Mouse (Mus musculus) kidney, embryonic 14.5 days (tissue): ENCODE measurements around the gene Man1a2. TPM values are rescaled to one million over a fixed set of nuclear protein-coding genes. Genes with fewer than 3 reads are reported as not detected.

ENCODE experiments used
- ATAC-seq: fragments of 200-750 bp; cut with Nextera tagmentation; 2 replicates; pipeline ENCODE4 v1.8.0; 2017; ENCODE audit warnings: moderate number of reproducible peaks, mild to moderate bottlenecking, moderate TSS enrichment, moderate library complexity; ENCODE audit not compliant: low FRiP score, low TSS enrichment
- H3K27ac ChIP-seq: fragments of 300-500 bp; sonication (generic); 2 replicates; pipeline ENCODE4 v1.5.1; 2014; ENCODE audit warnings: low read depth, mild to moderate bottlenecking, low read length, moderate library complexity, mixed read lengths
- H3K27me3 ChIP-seq: fragments of 300-500 bp; sonication (generic); 2 replicates; pipeline ENCODE4 v1.6.1; 2014; ENCODE audit warnings: mild to moderate bottlenecking, low read length; ENCODE audit not compliant: control insufficient read depth, insufficient read depth
- H3K36me3 ChIP-seq: fragments of 300-500 bp; sonication (generic); 2 replicates; pipeline ENCODE4 v1.6.1; 2014; ENCODE audit warnings: low read length, mixed read lengths; ENCODE audit not compliant: control insufficient read depth, insufficient read depth
- H3K4me1 ChIP-seq: fragments of 300-500 bp; sonication (generic); 2 replicates; pipeline ENCODE4 v1.6.1; 2014; ENCODE audit warnings: low read length, mixed read lengths; ENCODE audit not compliant: control insufficient read depth, insufficient read depth
- H3K4me2 ChIP-seq: fragments of 300-500 bp; sonication (generic); replicated peaks from 2 replicates; pipeline ENCODE4 v1.6.1; 2014; ENCODE audit warnings: low read depth, mild to moderate bottlenecking, low read length
- H3K4me3 ChIP-seq: fragments of 300-500 bp; sonication (generic); 2 replicates; pipeline ENCODE4 v1.5.1; 2014; ENCODE audit warnings: mild to moderate bottlenecking, low read length
- H3K9ac ChIP-seq: fragments of 300-500 bp; sonication (generic); 2 replicates; pipeline ENCODE4 v1.6.1; 2014; ENCODE audit warnings: low read depth, mild to moderate bottlenecking, low read length, moderate library complexity
- H3K9me3 ChIP-seq: fragments of 300-500 bp; sonication (generic); 2 replicates; pipeline ENCODE4 v1.6.1; 2016; ENCODE audit warnings: low read length; ENCODE audit not compliant: control insufficient read depth
- WGBS: fragments of 180-500 bp; shearing (Covaris S2); extraction: QIAGEN DNeasy Blood & Tissue Kit; methylation state at CpG from one replicate; pipeline ENCODE4 v1.1.7; 2014; 5-methylcytosine and 5-hydroxymethylcytosine counted together
- polyA plus RNA-seq: library from polyadenylated mRNA; unstranded; fragments of >200 nt; fragmentation: Nextera tagmentation; extraction: Ambion mirVana; gene quantifications from 2 replicates; pipeline ENCODE4 v1.2.1, GENCODE M21; 2014

The Man1a2 gene
- polyA plus RNA-seq, 1 experiment from 2014 or later = 102 TPM

DNA sequence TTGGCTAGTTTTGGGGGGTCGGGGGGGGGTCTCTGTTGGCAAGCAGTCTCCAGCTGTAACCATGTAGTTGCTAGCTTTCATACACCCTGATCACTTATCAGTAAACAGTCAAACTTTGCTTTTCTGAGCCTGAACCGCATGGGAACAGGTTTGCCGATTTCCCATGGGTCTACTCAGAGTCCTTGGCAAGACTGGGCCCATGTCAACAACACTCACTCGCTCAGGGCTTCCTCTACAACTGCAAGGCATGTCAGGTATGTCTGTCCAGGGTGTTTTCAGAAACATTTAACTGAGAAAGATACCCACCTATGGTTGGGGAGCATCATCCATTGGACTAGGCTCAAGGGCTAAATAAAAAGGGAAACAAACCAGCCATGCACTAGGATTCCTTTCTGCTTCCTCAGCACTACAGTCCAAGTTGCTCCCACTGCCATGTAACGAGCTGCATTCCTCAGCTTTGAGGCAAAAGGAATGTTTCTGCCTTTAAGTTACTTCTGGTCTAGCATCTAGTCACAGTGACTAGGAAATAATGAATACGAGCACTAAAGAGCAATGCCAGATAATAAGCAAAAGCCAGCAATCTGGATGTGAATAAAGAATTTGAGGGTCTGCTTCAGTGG, 6.2 kb downstream of the Man1a2 start:
- H3K4me1 ChIP-seq = peaks cover 12% of the 10 kb centered on the region
- WGBS = 83% methylated on average over 6 of the region's 6 CpGs
- H3K4me2 ChIP-seq = no peak overlapping the region
- H3K36me3 ChIP-seq = no peaks in the 10 kb centered on the region
- no peak overlapping the region for H3K27ac ChIP-seq
- H3K27me3 ChIP-seq = no peaks in the 10 kb centered on the region
- H3K9me3 ChIP-seq = peaks cover 2% of the 10 kb centered on the region; the same call in 1 of the 2 replicates
- no peak overlapping the region for H3K4me3 ChIP-seq
- no peak overlapping the region for H3K9ac ChIP-seq
- ATAC-seq = no peak

DNA sequence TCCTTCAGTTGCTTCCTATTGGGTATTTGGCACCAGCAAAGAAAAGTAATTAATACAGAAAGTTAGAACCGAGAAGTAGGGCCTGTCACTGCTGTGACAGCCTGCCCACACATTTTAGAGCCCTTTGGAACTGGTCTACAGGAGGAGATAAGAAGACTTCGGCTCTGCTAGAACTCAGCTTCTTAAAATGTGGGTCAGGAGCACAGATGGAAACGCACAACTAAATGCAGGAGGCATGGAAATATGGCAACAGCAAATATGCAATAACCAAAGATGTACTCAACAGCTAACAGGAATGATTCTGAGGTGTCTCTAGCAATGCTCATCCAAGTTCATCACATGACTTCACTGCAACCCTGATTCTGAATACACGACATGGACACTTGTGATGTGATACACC, 10.2 kb downstream of the Man1a2 start:
- Histone ChIP-seq H3K27ac (no peak overlapping the region), H3K4me1 (0 out of 2 replicates have a peak, but pooled peaks cover under 1% of the 10 kb centered on the region), H3K9me3 (peaks cover 2% of the 10 kb centered on the region; the same call in 1 of the 2 replicates), H3K27me3 (no peaks in the 10 kb centered on the region), H3K36me3 (no peaks in the 10 kb centered on the region), H3K4me3 (no peak overlapping the region), H3K9ac (no peak overlapping the region), H3K4me2 (no peak overlapping the region)
- ATAC-seq = no peak
- WGBS = 89% methylated on average over 4 of the region's 4 CpGs

DNA sequence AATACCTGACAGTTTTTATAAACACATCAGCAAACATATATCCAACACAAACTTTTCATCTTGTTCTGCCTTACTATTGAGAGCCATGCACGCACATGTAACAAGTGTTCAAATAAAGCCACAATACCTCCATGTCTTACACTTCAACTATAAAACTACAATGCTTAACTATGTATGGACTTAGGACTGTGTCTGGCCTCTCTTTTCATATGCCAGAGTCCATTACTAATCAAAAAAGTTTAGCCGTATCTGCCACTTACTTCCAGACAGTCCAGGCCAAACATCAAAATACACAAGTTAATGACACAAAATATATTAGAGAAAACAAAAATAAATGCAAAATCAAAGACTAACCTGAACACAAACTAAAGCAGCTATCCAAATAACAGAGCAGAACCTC, 14.9 kb downstream of the Man1a2 start:
- no peak for ATAC-seq
- Histone ChIP-seq H3K4me1 (no peaks in the 10 kb centered on the region), H3K36me3 (no peaks in the 10 kb centered on the region), H3K4me3 (no peak overlapping the region), H3K9ac (no peak overlapping the region), H3K27ac (no peak overlapping the region), H3K27me3 (no peaks in the 10 kb centered on the region), H3K4me2 (no peak overlapping the region), H3K9me3 (no peaks in the 10 kb centered on the region)
- 91% methylated on average over 2 of the region's 2 CpGs for whole genome bisulfite sequencing

DNA sequence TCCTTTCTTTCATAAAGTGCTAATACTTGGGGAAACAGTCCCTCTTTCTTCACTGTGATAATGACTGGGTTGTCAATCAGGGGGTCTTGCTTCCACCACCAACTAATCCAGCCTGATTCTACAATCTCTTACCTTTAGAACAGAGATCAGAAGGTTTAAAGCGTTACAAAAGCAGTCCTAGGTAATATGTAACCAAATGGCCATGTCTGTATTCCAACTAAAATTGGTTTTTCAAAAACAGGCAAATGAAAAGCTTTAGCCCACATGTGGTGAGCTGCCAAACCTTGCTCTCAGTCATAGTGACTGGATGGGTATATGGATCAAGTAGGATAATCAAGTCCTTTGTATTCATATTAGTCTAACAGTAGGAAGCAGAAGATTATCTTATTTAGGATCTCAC, 32.0 kb downstream of the Man1a2 start:
- H3K27me3 ChIP-seq = no peaks in the 10 kb centered on the region
- H3K9ac ChIP-seq = no peak overlapping the region
- no peak overlapping the region for H3K4me2 ChIP-seq
- WGBS = 65% methylated on average over 1 of the region's 1 CpGs
- H3K9me3 ChIP-seq = no peaks in the 10 kb centered on the region
- no peak overlapping the region for H3K4me3 ChIP-seq
- H3K4me1 ChIP-seq = no peaks in the 10 kb centered on the region
- H3K27ac ChIP-seq = no peak overlapping the region
- H3K36me3 ChIP-seq = peaks cover 4% of the 10 kb centered on the region; the same call in 1 of the 2 replicates
- no peak for ATAC-seq

DNA sequence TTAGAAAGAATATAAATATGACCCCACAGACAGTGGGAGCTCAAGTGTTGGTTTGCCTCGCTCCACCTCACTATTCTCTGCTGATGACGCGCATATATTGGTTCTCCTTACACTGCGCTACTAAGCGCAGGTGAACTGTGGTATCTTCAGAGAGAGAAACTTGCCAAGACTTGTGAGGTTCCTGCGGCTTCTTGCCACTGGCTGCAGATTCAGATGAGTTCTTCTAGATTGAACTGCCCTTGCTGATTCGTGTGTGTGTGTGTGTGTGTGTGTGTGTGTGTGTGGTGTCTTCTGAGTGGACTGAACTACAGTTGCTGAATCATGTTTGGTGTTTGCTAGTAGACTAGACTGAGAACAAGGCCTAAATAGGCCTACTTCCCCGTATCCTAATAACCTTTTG, 43.7 kb downstream of the Man1a2 start:
- H3K9ac ChIP-seq = no peak overlapping the region
- WGBS = 95% methylated on average over 8 of the region's 8 CpGs

DNA sequence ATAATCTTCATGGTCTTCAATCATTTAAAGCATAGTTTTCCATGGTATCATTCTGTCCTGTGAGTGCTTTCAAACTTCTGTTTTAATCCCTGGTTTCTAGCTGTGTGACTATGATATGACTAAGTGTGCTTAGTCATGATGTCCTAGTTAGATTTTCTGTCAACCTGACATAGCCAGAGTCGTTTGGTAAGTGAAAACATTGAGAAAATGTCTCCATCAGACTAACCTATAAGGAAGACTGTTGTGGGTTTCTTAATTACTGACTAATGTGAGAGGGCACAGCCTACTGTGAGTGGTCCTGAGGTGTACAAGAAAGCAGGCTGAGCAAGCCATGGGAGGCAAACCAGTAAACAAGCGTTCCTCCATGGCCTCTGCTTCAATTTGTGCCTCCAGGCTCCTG, 49.0 kb downstream of the Man1a2 start:
- H3K9me3 ChIP-seq = no peaks in the 10 kb centered on the region
- ATAC-seq = no peak

More for the DNA sequence above, 43.7 kb downstream of the Man1a2 start:
- H3K4me3 ChIP-seq = no peak overlapping the region
- H3K36me3 ChIP-seq = no peaks in the 10 kb centered on the region; the same call in 1 of the 2 replicates
- H3K9me3 ChIP-seq = no peaks in the 10 kb centered on the region
- no peak for ATAC-seq
- no peak overlapping the region for H3K4me2 ChIP-seq
- no peaks in the 10 kb centered on the region for H3K4me1 ChIP-seq
- no peaks in the 10 kb centered on the region for H3K27me3 ChIP-seq
- H3K27ac ChIP-seq = no peak overlapping the region

DNA sequence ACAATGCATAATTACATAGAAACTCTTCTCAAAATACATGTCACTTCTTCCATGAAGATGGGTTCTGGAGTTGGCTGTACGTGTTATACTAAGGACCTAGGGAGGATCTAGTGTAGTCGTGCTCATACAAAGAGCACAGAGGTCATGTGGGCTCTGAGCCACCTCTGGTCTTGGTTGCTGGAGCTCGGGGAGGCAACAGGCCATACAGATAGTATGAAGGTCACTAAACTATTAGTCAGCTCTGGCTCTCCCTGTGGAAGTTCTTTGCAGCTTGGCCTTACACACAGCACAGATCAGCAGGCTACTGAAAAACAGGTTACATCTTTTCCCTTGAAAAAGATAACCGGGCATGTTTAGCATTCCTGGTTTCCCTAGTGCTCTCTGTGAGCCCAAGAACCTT, 50.5 kb downstream of the Man1a2 start:
- H3K9me3 ChIP-seq = no peaks in the 10 kb centered on the region
- 84% methylated on average over 4 of the region's 4 CpGs for WGBS
- no peak overlapping the region for H3K4me3 ChIP-seq
- H3K27ac ChIP-seq = no peak overlapping the region
- peaks cover 8% of the 10 kb centered on the region; the same call in 1 of the 2 replicates for H3K36me3 ChIP-seq
- no peak overlapping the region for H3K9ac ChIP-seq
- H3K4me2 ChIP-seq = no peak overlapping the region
- no peak for ATAC-seq
- H3K27me3 ChIP-seq = no peaks in the 10 kb centered on the region
- H3K4me1 ChIP-seq = no peaks in the 10 kb centered on the region

More for the DNA sequence above, 49.0 kb downstream of the Man1a2 start:
- H3K9ac ChIP-seq = no peak overlapping the region
- H3K36me3 ChIP-seq = peaks cover 8% of the 10 kb centered on the region; the same call in 1 of the 2 replicates
- H3K27ac ChIP-seq = no peak overlapping the region
- H3K4me3 ChIP-seq = no peak overlapping the region
- WGBS = 88% methylated on average over 2 of the region's 2 CpGs
- H3K4me1 ChIP-seq = no peaks in the 10 kb centered on the region
- H3K4me2 ChIP-seq = no peak overlapping the region
- no peaks in the 10 kb centered on the region for H3K27me3 ChIP-seq

DNA sequence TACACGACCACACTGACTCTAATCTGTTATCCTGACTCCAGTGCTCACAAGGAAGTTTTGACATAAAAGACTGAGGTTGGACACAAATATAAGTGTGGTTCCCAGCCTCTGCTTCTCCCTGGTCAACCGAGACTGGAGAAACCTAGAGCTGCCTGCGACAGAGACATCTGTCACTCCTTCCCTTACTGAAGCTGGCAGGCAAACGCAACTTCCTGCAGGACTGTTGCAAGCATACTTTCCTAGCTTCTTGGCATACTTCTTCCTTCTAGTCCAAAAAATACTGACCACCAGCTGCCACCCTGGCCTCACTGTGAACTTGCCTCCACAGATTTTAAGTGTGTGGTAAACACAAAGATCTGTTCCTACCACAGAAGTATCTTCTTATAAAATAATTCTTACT, 66.8 kb downstream of the Man1a2 start:
- WGBS = 82% methylated on average over 4 of the region's 4 CpGs
- Histone ChIP-seq H3K27me3 (no peaks in the 10 kb centered on the region), H3K9ac (no peak overlapping the region), H3K4me1 (no peaks in the 10 kb centered on the region), H3K9me3 (no peaks in the 10 kb centered on the region), H3K36me3 (peaks cover 11% of the 10 kb centered on the region; the same call in 1 of the 2 replicates), H3K4me3 (no peak overlapping the region), H3K27ac (no peak overlapping the region), H3K4me2 (no peak overlapping the region)
- ATAC-seq = no peak

DNA sequence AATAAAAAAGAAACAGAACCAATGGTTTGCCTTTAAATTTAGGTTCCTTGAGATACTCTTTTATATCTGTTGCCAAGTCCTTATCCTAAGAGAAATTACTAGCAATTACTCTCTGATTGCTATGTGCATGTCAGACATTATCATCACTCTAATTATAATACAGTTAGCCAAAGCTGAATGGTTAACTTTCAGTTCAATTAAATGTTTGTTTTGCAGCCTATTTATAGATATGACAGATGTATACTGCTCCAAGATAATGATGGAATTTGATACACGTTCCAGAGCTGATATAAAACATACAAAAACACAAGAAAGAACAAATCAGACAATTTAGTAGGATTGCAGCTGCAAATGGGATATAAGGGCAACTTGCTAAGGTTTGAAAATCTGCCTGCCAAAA, 74.4 kb downstream of the Man1a2 start:
- no peaks in the 10 kb centered on the region for H3K4me1 ChIP-seq
- no peaks in the 10 kb centered on the region for H3K9me3 ChIP-seq
- ATAC-seq = no peak
- WGBS = 71% methylated on average over 1 of the region's 1 CpGs
- H3K4me3 ChIP-seq = no peak overlapping the region
- no peak overlapping the region for H3K4me2 ChIP-seq
- no peak overlapping the region for H3K27ac ChIP-seq
- H3K27me3 ChIP-seq = no peaks in the 10 kb centered on the region
- peaks cover 5% of the 10 kb centered on the region; the same call in 1 of the 2 replicates for H3K36me3 ChIP-seq
- no peak overlapping the region for H3K9ac ChIP-seq
